Mouse (Mus musculus) embryonic facial prominence, embryonic 15.5 days (tissue): ENCODE results near the gene Tnni2. TPM values are rescaled to one million over a fixed set of nuclear protein-coding genes. Genes with fewer than 3 reads are reported as not detected.
A peak's percentile ranks its signal among the peaks of the same experiment; 100 is the strongest.

Experiments used
- ATAC-seq: fragments of 200-750 bp; cut with Nextera tagmentation; 2 replicates; pipeline ENCODE4 v1.8.0; 2017; ENCODE audit warnings: low read depth, moderate TSS enrichment; ENCODE audit not compliant: insufficient number of reproducible peaks, low FRiP score, low TSS enrichment
- H3K27ac ChIP-seq: fragments of 300-500 bp; sonication (generic); replicated peaks from 2 replicates; pipeline ENCODE4 v1.5.1; 2015; ENCODE audit warnings: mild to moderate bottlenecking, inconsistent platforms
- H3K27me3 ChIP-seq: fragments of 300-500 bp; sonication (generic); 2 replicates; pipeline ENCODE4 v1.6.1; 2015; ENCODE audit warnings: inconsistent platforms
- H3K36me3 ChIP-seq: fragments of 300-500 bp; sonication (generic); 2 replicates; pipeline ENCODE4 v1.6.1; 2015; ENCODE audit warnings: mild to moderate bottlenecking, inconsistent platforms
- H3K4me1 ChIP-seq: fragments of 300-500 bp; sonication (generic); 2 replicates; pipeline ENCODE4 v1.6.1; 2015; ENCODE audit warnings: inconsistent platforms
- H3K4me2 ChIP-seq: fragments of 300-500 bp; sonication (generic); replicated peaks from 2 replicates; pipeline ENCODE4 v1.6.1; 2015; ENCODE audit warnings: mild to moderate bottlenecking, inconsistent platforms
- H3K4me3 ChIP-seq: fragments of 300-500 bp; sonication (generic); replicated peaks from 2 replicates; pipeline ENCODE4 v1.5.1; 2015; ENCODE audit warnings: mild to moderate bottlenecking, inconsistent platforms
- H3K9ac ChIP-seq: fragments of 300-500 bp; sonication (generic); 2 replicates; pipeline ENCODE4 v1.6.1; 2015; ENCODE audit warnings: inconsistent platforms
- H3K9me3 ChIP-seq: fragments of 300-500 bp; sonication (generic); replicated peaks from 2 replicates; pipeline ENCODE4 v1.6.1; 2016; ENCODE audit warnings: inconsistent platforms
- WGBS: fragments of 180-500 bp; shearing (Covaris S2); methylation state at CpG from one replicate; pipeline ENCODE4 v1.1.7; 2015; 5-methylcytosine and 5-hydroxymethylcytosine counted together
- polyA plus RNA-seq: library from polyadenylated mRNA; unstranded; fragments of >200 nt; fragmentation: Nextera tagmentation; extraction: Ambion mirVana; gene quantifications from 2 replicates; pipeline ENCODE4 v1.2.1, GENCODE M21; 2015

Gene Tnni2
- polyA plus RNA-seq, 1 experiment from 2014 or later: 169 TPM

- Histone ChIP-seq H3K4me2 (peak overlapping the region; percentile 22; the same call in 1 of the 2 replicates), H3K36me3 (no peaks in the 10 kb centered on the region), H3K9me3 (no peaks in the 10 kb centered on the region), H3K27ac (peak overlapping the region; percentile 86), H3K9ac (no peak overlapping the region), H3K4me3 (no peak overlapping the region), H3K27me3 (no peaks in the 10 kb centered on the region), H3K4me1 (peaks cover 56% of the 10 kb centered on the region)
- 18% methylated on average over 12 of the region's 12 CpGs for WGBS
- ATAC-seq: peak; percentile 80
These were observed 11.4 kb upstream of the Tnni2 start for GRCm38 (mm10) chr7:142430160-142430678.

- H3K9me3 ChIP-seq: no peaks in the 10 kb centered on the region
- 78% methylated on average over 14 of the region's 14 CpGs for WGBS
- no peaks in the 10 kb centered on the region for H3K36me3 ChIP-seq
- H3K4me2 ChIP-seq: no peak overlapping the region
- peaks cover 59% of the 10 kb centered on the region for H3K4me1 ChIP-seq
- H3K9ac ChIP-seq: no peak overlapping the region
- no peaks in the 10 kb centered on the region for H3K27me3 ChIP-seq
- no peak overlapping the region for H3K4me3 ChIP-seq
- peak overlapping the region; percentile 86 for H3K27ac ChIP-seq
- ATAC-seq: peak; percentile 34; the same call in 1 of the 2 replicates
These were observed 10.5 kb upstream of the Tnni2 start for GRCm38 (mm10) chr7:142431106-142431505.

- no peaks in the 10 kb centered on the region for H3K36me3 ChIP-seq
- H3K27me3 ChIP-seq: no peaks in the 10 kb centered on the region
- H3K9me3 ChIP-seq: no peaks in the 10 kb centered on the region
- WGBS: 20% methylated on average over 19 of the region's 19 CpGs
- ATAC-seq: peak; percentile 13; the same call in 1 of the 2 replicates
- no peak overlapping the region for H3K9ac ChIP-seq
- peak overlapping the region; percentile 79 for H3K27ac ChIP-seq
- H3K4me3 ChIP-seq: no peak overlapping the region
- no peak overlapping the region for H3K4me2 ChIP-seq
- peaks cover 66% of the 10 kb centered on the region for H3K4me1 ChIP-seq
These were observed 8.0 kb upstream of the Tnni2 start for GRCm38 (mm10) chr7:142433623-142434022.

GRCm38 (mm10) chr7:142434137-142434865, 7.3 kb upstream of the Tnni2 start, which contains the start of gene Syt8:
Gene Syt8 (plus strand): TSS chr7:142434850.
- Histone ChIP-seq H3K27me3 (no peaks in the 10 kb centered on the region), H3K4me3 (no peak within 1 kb of the TSS), H3K9me3 (no peaks in the 10 kb centered on the region), H3K36me3 (no peaks in the 10 kb centered on the region), H3K4me2 (no peak within 1 kb of the TSS), H3K27ac (peak within 1 kb of the TSS; percentile 79), H3K4me1 (peaks cover 65% of the 10 kb centered on the region), H3K9ac (no peak within 1 kb of the TSS)
- ATAC-seq: no peak
- 73% methylated on average over 10 of the region's 10 CpGs for WGBS

- 31% methylated on average over 4 of the region's 4 CpGs for WGBS
- no peak overlapping the region for H3K4me3 ChIP-seq
- no peak overlapping the region for H3K9ac ChIP-seq
- no peaks in the 10 kb centered on the region for H3K27me3 ChIP-seq
- H3K9me3 ChIP-seq: no peaks in the 10 kb centered on the region
- H3K36me3 ChIP-seq: no peaks in the 10 kb centered on the region
- peak overlapping the region; percentile 79 for H3K27ac ChIP-seq
- no peak overlapping the region for H3K4me2 ChIP-seq
- H3K4me1 ChIP-seq: peaks cover 61% of the 10 kb centered on the region
- no peak for ATAC-seq
These were observed 6.1 kb upstream of the Tnni2 start for GRCm38 (mm10) chr7:142435524-142435923.

- Histone ChIP-seq H3K4me1 (peaks cover 66% of the 10 kb centered on the region), H3K4me2 (no peak overlapping the region), H3K27ac (peak overlapping the region; percentile 81), H3K9ac (no peak overlapping the region), H3K36me3 (no peaks in the 10 kb centered on the region), H3K9me3 (no peaks in the 10 kb centered on the region), H3K27me3 (no peaks in the 10 kb centered on the region), H3K4me3 (no peak overlapping the region)
- 66% methylated on average over 5 of the region's 5 CpGs for whole genome bisulfite sequencing
- ATAC-seq: peak; percentile 8; the same call in 1 of the 2 replicates
These were observed 4.3 kb upstream of the Tnni2 start for GRCm38 (mm10) chr7:142437324-142437723.

- no peaks in the 10 kb centered on the region for H3K9me3 ChIP-seq
- no peaks in the 10 kb centered on the region for H3K36me3 ChIP-seq
- H3K4me1 ChIP-seq: peaks cover 51% of the 10 kb centered on the region
- 77% methylated on average over 14 of the region's 14 CpGs for WGBS
- H3K4me2 ChIP-seq: no peak overlapping the region
- H3K27ac ChIP-seq: peak overlapping the region; percentile 88
- ATAC-seq: no peak
- no peak overlapping the region for H3K4me3 ChIP-seq
- H3K27me3 ChIP-seq: no peaks in the 10 kb centered on the region
- H3K9ac ChIP-seq: no peak overlapping the region
These were observed 1.6 kb upstream of the Tnni2 start for GRCm38 (mm10) chr7:142439966-142440365.

GRCm38 (mm10) chr7:142440657-142441114, 922 bp upstream of the Tnni2 start:
- no peak overlapping the region for H3K4me3 ChIP-seq
- ATAC-seq: peak; percentile 88
- H3K36me3 ChIP-seq: no peaks in the 10 kb centered on the region
- peak overlapping the region; percentile 88 for H3K27ac ChIP-seq
- H3K4me1 ChIP-seq: peaks cover 46% of the 10 kb centered on the region
- no peaks in the 10 kb centered on the region for H3K27me3 ChIP-seq
- no peak overlapping the region; the same call in 1 of the 2 replicates for H3K4me2 ChIP-seq
- 25% methylated on average over 5 of the region's 5 CpGs for WGBS
- H3K9me3 ChIP-seq: no peaks in the 10 kb centered on the region
- no peak overlapping the region for H3K9ac ChIP-seq

GRCm38 (mm10) chr7:142442081-142442907, 686 bp downstream of the Tnni2 start:
- Histone ChIP-seq H3K4me3 (no peak overlapping the region), H3K27me3 (no peaks in the 10 kb centered on the region), H3K4me2 (no peak overlapping the region), H3K36me3 (no peaks in the 10 kb centered on the region), H3K9me3 (no peaks in the 10 kb centered on the region), H3K27ac (peak overlapping the region; percentile 88), H3K9ac (no peak overlapping the region), H3K4me1 (peaks cover 38% of the 10 kb centered on the region)
- ATAC-seq: no peak
- WGBS: 58% methylated on average over 9 of the region's 9 CpGs

GRCm38 (mm10) chr7:142442908-142443420, 1.4 kb downstream of the Tnni2 start:
- no peak overlapping the region for H3K4me3 ChIP-seq
- H3K9me3 ChIP-seq: no peaks in the 10 kb centered on the region
- no peaks in the 10 kb centered on the region for H3K27me3 ChIP-seq
- H3K36me3 ChIP-seq: no peaks in the 10 kb centered on the region
- H3K4me1 ChIP-seq: peaks cover 33% of the 10 kb centered on the region
- no peak for ATAC-seq
- H3K9ac ChIP-seq: no peak overlapping the region
- WGBS: 92% methylated on average over 7 of the region's 7 CpGs
- H3K27ac ChIP-seq: peak overlapping the region; percentile 68
- no peak overlapping the region for H3K4me2 ChIP-seq

- no peak overlapping the region for H3K9ac ChIP-seq
- H3K36me3 ChIP-seq: no peaks in the 10 kb centered on the region
- H3K4me1 ChIP-seq: peaks cover 33% of the 10 kb centered on the region
- no peaks in the 10 kb centered on the region for H3K27me3 ChIP-seq
- 83% methylated on average over 5 of the region's 5 CpGs for WGBS
- no peak overlapping the region for H3K4me3 ChIP-seq
- H3K27ac ChIP-seq: no peak overlapping the region
- no peak for ATAC-seq
- no peaks in the 10 kb centered on the region for H3K9me3 ChIP-seq
- H3K4me2 ChIP-seq: no peak overlapping the region
These were observed 1.9 kb downstream of the Tnni2 start for GRCm38 (mm10) chr7:142443474-142443873.
